Mouse (Mus musculus) heart, embryonic 14.5 days (tissue): ENCODE results near the gene Pou2f3. TPM values are rescaled to one million over a fixed set of nuclear protein-coding genes. Genes with fewer than 3 reads are reported as not detected.

Experiments
- ATAC-seq: fragments of 200-750 bp; cut with Nextera tagmentation; 2 replicates; pipeline ENCODE4 v1.8.0; 2017; ENCODE audit warnings: low read depth, moderate TSS enrichment; ENCODE audit not compliant: insufficient number of reproducible peaks, insufficient read depth, low FRiP score
- H3K27ac ChIP-seq, 2 experiments: fragments of 200-500 bp in 1 of 2; fragments of 300-500 bp in 1 of 2; sonication (generic) in 1 of 2; replicated peaks in 1 of 2; 2 replicates each; pipeline ENCODE4 v1.5.1; 2012 to 2014; ENCODE audit warnings: low read depth in 2 of 2, low read length in 2 of 2, control low read depth in 1 of 2, mild to moderate bottlenecking in 1 of 2, mixed read lengths in 1 of 2; ENCODE audit not compliant: control insufficient read depth in 1 of 2, insufficient read depth in 1 of 2
- H3K27me3 ChIP-seq: fragments of 300-500 bp; sonication (generic); 2 replicates; pipeline ENCODE4 v1.6.1; 2014; ENCODE audit warnings: mild to moderate bottlenecking, low read length, control low read depth; ENCODE audit not compliant: control insufficient read depth, insufficient read depth
- H3K36me3 ChIP-seq: fragments of 300-500 bp; sonication (generic); 2 replicates; pipeline ENCODE4 v1.6.1; 2014; ENCODE audit warnings: mild to moderate bottlenecking, control low read depth, low read length, mixed read lengths; ENCODE audit not compliant: control insufficient read depth, insufficient read depth
- H3K4me1 ChIP-seq, 2 experiments: fragments of 200-500 bp in 1 of 2; fragments of 300-500 bp in 1 of 2; sonication (generic) in 1 of 2; 2 replicates each; pipeline ENCODE4 v1.6.1; 2012 to 2014; ENCODE audit warnings: low read length in 2 of 2, control low read depth in 1 of 2, mixed read lengths in 1 of 2; ENCODE audit not compliant: control insufficient read depth in 2 of 2, insufficient read depth in 2 of 2
- H3K4me2 ChIP-seq: fragments of 300-500 bp; sonication (generic); 2 replicates; pipeline ENCODE4 v1.6.1; 2014; ENCODE audit warnings: mild to moderate bottlenecking, low read length
- H3K4me3 ChIP-seq, 2 experiments: fragments of 200-500 bp in 1 of 2; fragments of 300-500 bp in 1 of 2; sonication (generic) in 1 of 2; 2 replicates each; pipeline ENCODE4 v1.5.1; 2012 to 2014; ENCODE audit warnings: low read length in 2 of 2, mild to moderate bottlenecking in 2 of 2, control low read depth in 1 of 2, low read depth in 1 of 2, moderate library complexity in 1 of 2; ENCODE audit not compliant: control insufficient read depth in 1 of 2, insufficient read depth in 1 of 2
- H3K9ac ChIP-seq: fragments of 300-500 bp; sonication (generic); 2 replicates; pipeline ENCODE4 v1.6.1; 2014; ENCODE audit warnings: mild to moderate bottlenecking, low read length
- H3K9me3 ChIP-seq: fragments of 300-500 bp; sonication (generic); 2 replicates; pipeline ENCODE4 v1.6.1; 2016; ENCODE audit warnings: low read length, control low read depth; ENCODE audit not compliant: control insufficient read depth
- WGBS: fragments of 180-500 bp; shearing (Covaris S2); extraction: QIAGEN DNeasy Blood & Tissue Kit; methylation state at CpG from one replicate; pipeline ENCODE4 v1.1.7; 2014; 5-methylcytosine and 5-hydroxymethylcytosine counted together
- polyA plus RNA-seq: library from polyadenylated mRNA; unstranded; fragments of >200 nt; fragmentation: Nextera tagmentation; extraction: Ambion mirVana; gene quantifications from 2 replicates; pipeline ENCODE4 v1.2.1, GENCODE M21; 2014

Pou2f3 gene
- polyA plus RNA-seq, 1 experiment from 2014 or later: 0.12 TPM

DNA sequence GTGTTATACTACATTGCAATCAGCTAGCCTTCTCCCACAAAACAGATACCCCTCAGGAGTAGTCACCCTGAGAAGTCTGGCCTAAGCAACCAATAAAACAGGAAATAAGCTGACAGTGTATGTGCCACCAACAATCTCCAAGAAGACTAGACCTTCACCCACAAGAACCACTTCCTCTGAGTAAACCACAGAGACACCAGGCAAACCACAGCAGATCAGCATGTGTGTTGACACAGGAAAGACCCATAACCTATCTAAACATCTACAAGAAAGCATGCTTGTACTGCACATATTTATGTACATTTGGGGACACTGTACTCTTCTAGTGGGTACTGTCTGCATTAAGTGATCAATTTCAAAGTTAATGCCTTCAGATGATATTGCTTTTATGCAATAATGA, 113.8 kb downstream of the Pou2f3 start:
- Histone ChIP-seq H3K27me3 (no peaks in the 10 kb centered on the region), H3K27ac (no peak overlapping the region), H3K4me2 (no peak overlapping the region), H3K4me1 (peaks cover 9 to 22% of the 10 kb centered on the region in 2 experiments), H3K9ac (no peak overlapping the region), H3K9me3 (no peaks in the 10 kb centered on the region), H3K36me3 (no peaks in the 10 kb centered on the region), H3K4me3 (no peak overlapping the region)
- ATAC-seq: no peak

DNA sequence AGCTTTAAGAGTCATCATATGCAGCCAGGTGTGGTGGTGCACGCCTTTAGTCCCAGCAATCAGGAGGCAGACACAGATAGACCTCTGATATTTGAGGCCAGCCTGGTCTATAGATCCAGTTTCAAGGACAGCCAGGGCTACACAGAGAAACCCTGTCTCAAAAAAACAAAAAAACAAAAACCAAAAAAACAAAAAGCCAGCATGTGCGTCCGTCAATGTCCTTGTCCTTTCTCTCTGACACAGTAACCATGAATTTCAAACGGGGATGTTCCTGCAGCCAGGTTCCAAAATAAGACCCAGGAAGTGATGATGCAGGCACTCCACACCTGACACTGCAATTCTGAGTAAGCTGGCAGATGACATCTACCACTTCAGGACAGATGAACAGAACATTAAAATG, 115.3 kb downstream of the Pou2f3 start:
- no peak overlapping the region for H3K4me2 ChIP-seq
- H3K9me3 ChIP-seq: no peaks in the 10 kb centered on the region
- WGBS: 77% methylated on average over 4 of the region's 4 CpGs
- peaks cover 10 to 24% of the 10 kb centered on the region in 2 experiments for H3K4me1 ChIP-seq
- no peaks in the 10 kb centered on the region for H3K27me3 ChIP-seq
- H3K27ac ChIP-seq: no peak overlapping the region
- H3K4me3 ChIP-seq: no peak overlapping the region
- no peak overlapping the region for H3K9ac ChIP-seq
- no peak for ATAC-seq
- H3K36me3 ChIP-seq: no peaks in the 10 kb centered on the region

DNA sequence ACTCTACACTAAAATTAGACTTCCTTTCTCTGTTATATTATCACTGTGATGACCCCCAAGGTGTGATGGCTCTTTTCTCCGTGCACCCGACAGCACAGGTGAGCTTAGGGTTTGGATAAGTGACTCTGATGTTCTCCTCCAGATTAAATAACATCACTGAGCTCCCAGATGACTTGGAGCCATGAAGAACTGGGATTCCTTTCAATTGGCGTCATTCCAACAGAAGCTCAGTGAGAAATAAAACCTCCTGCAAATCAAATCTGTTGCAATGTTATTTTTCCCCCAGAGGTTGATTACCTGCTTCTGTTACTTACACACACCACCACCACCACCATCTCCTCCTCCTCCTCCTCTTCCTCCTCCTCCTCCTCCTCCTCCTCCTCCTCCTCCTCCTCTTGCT, 116.4 kb downstream of the Pou2f3 start:
- H3K4me3 ChIP-seq: no peak overlapping the region
- WGBS: 59% methylated on average over 3 of the region's 3 CpGs
- no peak overlapping the region for H3K9ac ChIP-seq
- no peaks in the 10 kb centered on the region for H3K36me3 ChIP-seq
- 0 out of 4 replicates have a peak overlapping the region, but pooled peaks of 1 of the 2 experiments have one; percentile 28 for H3K27ac ChIP-seq
- no peak overlapping the region for H3K4me2 ChIP-seq
- peaks cover 9 to 21% of the 10 kb centered on the region in 2 experiments for H3K4me1 ChIP-seq
- ATAC-seq: no peak
- no peaks in the 10 kb centered on the region for H3K9me3 ChIP-seq
- H3K27me3 ChIP-seq: no peaks in the 10 kb centered on the region

DNA sequence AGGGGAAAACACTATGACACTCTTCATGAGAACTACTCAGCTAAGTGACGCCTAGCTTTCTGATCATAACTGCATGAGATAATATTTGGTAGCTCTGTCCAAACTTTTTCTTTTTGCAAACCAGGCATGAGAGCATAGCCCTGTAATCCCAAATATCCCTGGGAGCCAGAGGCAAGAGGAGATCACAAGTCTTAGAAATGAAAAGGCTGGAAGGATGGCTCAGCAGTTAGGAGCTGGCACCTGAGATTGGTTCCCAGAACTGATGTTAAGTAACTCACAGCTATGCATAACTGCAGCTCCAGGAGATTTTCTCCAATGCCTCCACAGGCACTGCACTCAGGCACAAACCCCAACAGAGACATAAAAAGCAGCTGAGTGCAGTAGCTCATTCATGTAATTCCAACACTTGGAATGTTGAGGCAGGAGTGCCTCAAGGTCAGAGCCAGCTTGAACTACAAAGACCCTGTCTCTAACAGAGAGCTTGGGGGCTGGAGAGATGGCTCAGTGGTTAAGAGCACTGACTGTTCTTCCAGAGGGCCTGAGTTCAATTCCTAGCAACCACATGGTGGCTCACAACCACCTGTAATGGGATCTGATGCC, 124.4 kb downstream of the Pou2f3 start:
- Histone ChIP-seq H3K4me1 (peaks cover 6 to 48% of the 10 kb centered on the region in 2 experiments), H3K9ac (no peak overlapping the region), H3K4me3 (no peak overlapping the region), H3K9me3 (no peaks in the 10 kb centered on the region), H3K36me3 (no peaks in the 10 kb centered on the region), H3K4me2 (no peak overlapping the region), H3K27me3 (no peaks in the 10 kb centered on the region), H3K27ac (peak overlapping the region; percentile 22 to 49; a peak in 2 of 4 replicates)
- 63% methylated on average over 1 of the region's 1 CpGs for WGBS
- no peak for ATAC-seq

DNA sequence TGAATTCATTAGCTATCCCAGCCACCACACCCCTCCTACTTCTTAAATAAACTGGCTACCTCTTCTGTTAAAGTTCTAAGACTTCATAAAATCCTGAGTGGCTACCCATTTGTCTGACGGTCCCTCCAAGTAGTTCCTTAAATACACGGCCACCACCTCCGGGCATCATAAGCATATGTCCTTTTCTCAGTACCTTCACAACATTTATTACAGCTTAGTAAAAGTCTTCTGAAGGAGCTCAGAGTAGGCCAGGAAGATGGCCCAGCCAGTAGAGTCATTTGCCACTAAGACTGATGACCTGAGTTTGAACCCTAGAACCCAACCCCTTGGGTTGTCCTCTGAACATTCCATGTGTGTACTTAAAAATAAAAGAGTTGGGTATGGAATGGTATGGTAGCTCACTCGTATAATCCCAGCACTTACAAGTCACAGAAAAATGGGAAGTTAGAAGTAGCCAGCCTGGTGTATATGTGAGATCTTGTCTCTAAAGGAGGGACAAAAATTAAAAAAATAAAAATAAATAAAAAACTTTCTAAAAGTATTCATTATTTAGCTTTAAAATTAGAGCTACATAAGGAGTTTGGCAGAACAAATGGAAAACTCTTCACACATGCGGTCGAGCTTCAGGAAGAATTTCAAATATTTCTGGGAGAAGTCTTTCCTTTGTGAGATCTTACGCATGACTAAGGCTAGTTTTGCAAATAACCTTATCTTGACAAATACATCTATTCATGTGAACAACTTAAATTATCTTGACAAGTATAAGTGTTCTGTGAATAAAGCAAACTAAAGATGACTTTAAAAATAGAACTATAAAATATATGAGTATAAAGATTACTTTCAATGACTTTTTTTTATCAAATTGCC, 125.4 kb downstream of the Pou2f3 start:
- H3K9me3 ChIP-seq: no peaks in the 10 kb centered on the region
- no peak overlapping the region for H3K9ac ChIP-seq
- no peak for ATAC-seq
- H3K4me1 ChIP-seq: peaks cover 6 to 55% of the 10 kb centered on the region in 2 experiments
- no peaks in the 10 kb centered on the region for H3K36me3 ChIP-seq
- H3K27me3 ChIP-seq: no peaks in the 10 kb centered on the region
- 52% methylated on average over 7 of the region's 7 CpGs for WGBS
- no peak overlapping the region for H3K4me2 ChIP-seq
- H3K4me3 ChIP-seq: no peak overlapping the region
- no peak overlapping the region; a peak in 1 of 4 replicates for H3K27ac ChIP-seq

DNA sequence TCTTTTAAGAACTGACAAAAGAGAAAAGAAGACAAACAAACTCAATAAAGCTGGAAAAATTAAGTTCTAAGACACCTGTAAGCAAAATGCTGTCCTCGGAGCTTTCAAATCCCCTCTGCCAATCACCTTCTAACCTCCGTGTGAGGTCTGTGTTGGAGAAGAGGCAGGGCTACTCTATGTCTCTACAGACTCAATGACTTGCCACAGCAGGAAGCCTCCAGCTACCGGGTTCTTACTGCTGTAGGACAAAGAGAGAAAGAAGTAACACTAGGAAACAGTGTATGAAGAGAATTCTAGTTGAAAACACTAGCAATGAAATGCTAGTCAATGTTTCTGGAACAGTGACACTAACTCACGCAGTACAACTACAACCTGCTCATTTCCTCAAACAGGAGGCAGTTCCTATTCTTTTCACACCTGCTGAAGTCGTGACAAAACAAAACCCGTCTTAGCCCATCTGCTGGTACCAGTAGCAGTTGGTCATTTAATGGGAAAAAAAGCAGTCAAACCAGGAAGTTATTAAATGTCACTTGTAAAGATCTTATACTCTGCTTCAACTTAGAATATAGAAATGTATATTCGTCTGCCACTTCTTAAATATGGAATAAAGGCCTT, 126.6 kb downstream of the Pou2f3 start:
- H3K4me2 ChIP-seq: no peak overlapping the region
- 63% methylated on average over 7 of the region's 7 CpGs for WGBS

DNA sequence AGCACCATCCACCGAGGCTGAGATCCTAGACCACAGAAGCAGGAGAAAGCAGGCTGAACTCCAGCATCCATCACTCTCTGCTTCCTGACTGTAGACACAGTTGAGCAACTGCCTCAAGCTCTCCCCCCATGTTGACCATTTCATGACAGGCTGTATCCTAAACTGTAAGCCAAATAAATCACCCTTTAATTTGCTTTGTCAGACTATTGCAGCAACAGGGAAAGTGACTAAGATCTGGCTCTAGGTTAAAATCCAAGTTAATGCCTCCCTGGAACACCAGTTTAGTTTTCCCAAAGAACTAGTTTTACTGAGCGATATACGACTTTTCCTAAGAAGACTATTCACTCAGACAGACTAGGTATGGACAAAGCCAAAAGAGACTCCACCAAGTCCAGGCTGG, 131.5 kb downstream of the Pou2f3 start:
- Histone ChIP-seq H3K4me2 (no peak overlapping the region), H3K4me3 (no peak overlapping the region), H3K27ac (no peak overlapping the region), H3K27me3 (no peaks in the 10 kb centered on the region), H3K4me1 (peaks cover 0 to 31% of the 10 kb centered on the region in 2 experiments; a peak in 3 of 4 replicates), H3K36me3 (no peaks in the 10 kb centered on the region), H3K9me3 (no peaks in the 10 kb centered on the region), H3K9ac (no peak overlapping the region)
- no peak for ATAC-seq
- 88% methylated on average over 3 of the region's 3 CpGs for WGBS

More for the DNA sequence above, 126.6 kb downstream of the Pou2f3 start:
- Histone ChIP-seq H3K9ac (no peak overlapping the region), H3K9me3 (no peaks in the 10 kb centered on the region), H3K27me3 (no peaks in the 10 kb centered on the region), H3K4me3 (no peak overlapping the region), H3K36me3 (no peaks in the 10 kb centered on the region), H3K27ac (no peak overlapping the region), H3K4me1 (peaks cover 6 to 54% of the 10 kb centered on the region in 2 experiments)
- ATAC-seq: no peak
